Mouse (Mus musculus) heart, adult 18-20 months (tissue): ENCODE results near the gene Zfp553. TPM values are rescaled to one million over a fixed set of nuclear protein-coding genes. Genes with fewer than 3 reads are reported as not detected.

Experiments
- DNase-seq, 2 experiments: peaks; one replicate each; pipeline ENCODE4 v3.0.0; 2021 to 2022; ENCODE audit warnings: mixed read lengths in 1 of 2
- total RNA-seq, 2 experiments: library from RNA; stranded (reverse); gene quantifications; 2 replicates each; pipeline ENCODE4 v1.2.3; 2021

Zfp553 gene
- total RNA-seq, 2 experiments from 2014 or later = 6.4 to 6.7 TPM

DNA sequence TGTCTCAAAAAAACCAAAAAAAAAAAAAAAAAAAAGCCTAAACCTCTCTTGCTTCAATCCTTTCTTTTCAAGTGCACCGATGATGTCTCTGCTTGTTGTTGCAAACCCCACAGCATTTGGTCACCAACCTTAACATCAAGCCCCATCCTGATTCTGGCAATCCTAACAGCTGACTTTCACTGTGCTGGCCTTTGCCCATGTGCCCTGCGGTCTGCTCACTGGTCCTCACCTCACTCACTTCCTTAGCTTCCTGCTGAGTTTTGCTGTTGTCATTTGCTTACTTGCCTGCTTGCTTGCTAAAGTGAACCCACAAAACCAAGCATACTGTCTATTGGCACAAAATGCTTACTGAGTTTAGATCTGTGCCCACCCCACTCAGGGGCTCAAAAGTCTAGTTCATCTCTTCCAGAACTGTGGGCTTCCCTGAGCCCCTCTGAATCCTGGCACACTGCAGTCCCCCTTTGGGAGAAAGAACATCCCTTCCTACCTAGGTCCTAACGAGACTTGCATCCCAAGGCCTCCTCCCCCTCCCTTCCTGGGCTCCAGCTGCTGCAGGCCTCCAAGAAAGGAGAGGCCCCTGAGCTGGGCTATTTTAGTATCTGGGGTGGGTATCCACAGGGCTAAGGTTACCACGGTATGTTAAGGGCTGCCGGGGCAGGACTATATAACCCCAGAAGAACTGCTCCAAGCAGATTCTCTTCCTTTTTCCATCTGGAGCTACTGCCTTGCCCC, 21.7 kb upstream of the Zfp553 start:
- no peak for DNase-seq

DNA sequence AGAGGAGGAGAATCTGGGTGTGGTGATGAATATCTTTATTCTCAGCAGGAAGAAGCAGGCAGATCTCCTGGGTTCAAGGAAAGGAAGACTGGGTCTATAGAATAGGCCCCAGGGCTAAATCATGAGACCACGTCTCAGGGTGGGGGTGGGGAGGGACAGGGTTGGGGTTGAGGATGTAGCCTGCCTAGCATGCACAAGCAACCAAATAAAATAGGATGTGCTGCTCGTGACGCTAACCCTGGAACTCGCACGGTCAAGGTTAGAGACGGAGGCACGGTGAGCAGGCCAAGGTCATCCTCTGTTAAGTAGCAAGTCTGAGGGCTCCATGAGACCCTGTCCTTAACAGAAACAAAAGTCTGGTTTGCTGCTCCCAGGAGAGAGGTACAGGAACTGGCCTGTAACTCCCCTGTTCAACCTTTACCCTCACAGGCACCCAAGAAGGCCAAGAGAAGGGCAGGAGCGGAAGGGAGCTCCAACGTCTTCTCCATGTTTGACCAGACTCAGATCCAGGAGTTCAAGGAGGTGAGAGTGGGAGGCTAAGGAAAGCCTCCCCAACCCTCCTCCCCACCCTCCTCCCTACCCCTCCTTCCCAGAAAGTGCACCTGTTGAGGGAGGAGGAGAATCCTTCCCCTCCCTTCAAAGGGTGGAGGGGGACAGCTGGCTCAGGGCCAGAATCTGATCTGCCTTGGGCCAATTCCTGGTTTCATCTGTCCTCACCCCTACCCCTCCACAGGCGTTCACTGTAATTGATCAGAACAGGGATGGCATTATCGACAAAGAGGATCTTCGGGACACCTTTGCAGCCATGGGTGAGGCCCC, 20.2 kb upstream of the Zfp553 start:
- no peak for DNase-seq

DNA sequence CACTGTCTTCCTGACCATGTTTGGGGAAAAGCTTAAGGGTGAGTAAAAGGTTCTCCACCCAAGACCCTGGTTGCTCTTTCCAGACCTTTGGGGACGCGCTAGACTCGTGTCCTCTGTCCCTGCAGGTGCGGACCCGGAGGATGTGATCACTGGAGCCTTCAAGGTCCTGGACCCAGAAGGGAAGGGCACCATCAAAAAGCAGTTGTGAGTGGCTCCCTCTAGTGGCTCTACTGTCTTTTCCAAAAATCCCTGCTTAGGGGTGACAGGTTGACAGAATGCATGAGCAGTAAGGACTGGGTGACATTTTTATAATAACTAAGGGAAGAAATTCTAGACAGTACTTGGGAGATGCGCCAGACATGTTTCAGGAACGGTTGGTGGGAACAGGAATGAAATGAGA, 19.4 kb upstream of the Zfp553 start:
- peak in 1 of 2 experiments; percentile 66 for DNase-seq

DNA sequence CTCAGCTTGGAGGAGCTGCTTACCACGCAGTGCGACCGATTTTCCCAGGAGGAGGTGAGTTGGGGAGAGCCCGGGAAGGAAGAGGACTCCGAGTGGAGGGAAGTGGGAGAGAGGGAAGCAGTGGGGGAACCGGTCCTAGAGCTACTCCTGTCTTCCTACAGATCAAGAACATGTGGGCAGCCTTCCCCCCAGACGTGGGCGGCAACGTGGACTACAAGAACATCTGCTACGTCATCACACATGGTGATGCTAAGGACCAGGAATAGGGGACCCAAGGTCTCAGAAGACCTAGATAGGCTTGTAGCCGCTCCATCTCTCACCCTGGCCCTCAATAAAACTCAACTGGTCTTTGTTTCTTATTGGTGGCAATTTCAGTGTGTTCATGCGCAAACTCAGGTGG, 18.9 kb upstream of the Zfp553 start:
- DNase-seq = no peak

DNA sequence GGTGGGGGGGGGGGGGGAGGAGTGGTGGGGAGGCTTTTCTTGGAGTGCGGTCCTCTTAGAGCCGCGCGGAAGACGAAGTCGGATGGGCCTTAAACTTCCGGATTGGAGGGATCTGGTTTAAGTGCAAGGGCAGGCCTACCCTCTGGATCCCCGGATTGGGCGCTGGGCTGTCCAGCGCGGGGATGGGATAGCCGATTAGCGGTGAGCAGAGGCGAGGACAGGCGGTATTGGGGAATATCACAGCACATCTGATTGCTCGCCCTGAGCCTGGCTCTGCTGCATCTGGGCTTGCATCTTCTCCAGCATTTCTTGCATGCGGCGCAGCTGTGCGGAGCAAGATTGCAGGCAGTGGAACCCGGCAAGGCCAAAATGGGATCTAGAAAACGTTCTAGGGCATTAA, 18.3 kb upstream of the Zfp553 start:
- DNase-seq = no peak

DNA sequence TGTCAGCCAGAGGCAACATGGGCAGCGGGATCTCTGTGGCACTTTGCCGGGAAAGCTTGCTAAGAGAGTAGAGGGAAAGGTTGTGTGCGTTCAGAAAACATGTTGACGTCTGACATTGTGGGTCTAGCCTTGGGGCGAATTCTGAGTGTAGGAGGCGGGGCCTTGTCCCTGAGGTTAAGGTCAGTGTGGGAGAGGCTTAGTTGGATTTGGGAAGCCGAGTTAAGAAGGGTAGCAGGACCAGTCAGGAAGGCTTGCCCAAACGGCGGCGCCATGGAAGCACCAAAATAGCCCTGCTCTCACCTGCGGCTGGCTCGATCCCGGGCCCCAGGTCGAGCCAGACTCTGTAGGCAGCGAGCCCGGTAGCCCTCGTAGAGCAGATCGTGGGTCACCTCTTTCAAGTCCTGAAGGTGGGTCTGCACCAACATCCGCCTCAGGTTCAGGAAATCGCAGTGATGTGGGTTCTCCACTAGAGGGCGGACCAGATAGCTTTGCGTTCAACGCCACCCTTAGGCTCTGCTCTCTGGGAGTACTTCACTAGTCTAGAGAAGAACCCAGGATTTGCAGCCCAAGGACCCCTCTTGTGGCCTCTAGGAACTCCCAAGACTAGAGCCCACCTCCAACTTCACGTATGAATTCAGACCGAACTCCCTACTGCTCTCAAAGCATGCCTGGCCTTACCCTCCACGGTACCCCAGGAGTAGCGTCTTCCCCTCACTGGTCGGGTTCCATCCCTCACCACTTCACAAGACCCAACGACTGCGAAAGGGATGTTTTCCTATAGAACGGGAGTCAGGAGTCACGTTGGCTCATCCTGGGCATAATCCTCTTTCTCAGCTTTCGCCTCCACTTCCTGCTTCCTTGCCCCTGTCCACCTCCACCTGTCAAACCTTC, 17.6 kb upstream of the Zfp553 start:
- peak; percentile 72 to 81 for DNase-seq

DNA sequence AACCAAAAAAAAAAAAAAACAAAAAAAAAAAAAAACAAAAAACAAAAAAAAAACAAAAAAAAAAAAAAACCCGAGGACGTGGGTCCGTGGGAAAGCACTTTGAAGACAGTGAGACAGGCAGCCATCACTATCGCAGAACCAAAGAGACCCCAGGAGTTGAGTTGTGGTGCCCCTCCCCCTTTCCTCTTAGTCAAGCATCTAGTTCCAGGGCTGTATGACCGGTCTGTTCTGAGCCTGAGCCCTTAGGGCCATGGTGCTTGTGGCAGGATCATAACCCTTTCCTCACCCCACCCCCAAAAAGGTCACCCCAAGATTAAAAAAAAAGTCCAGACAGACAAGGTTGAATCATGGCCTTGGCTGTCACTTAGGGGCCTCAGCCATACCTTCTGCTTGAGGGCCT, 16.6 kb upstream of the Zfp553 start:
- DNase-seq = no peak

- no peak for DNase-seq
Observed at GRCm38 (mm10) chr7:127217475-127217874, 15.4 kb upstream of the Zfp553 start.

- no peak for DNase-seq
Observed at GRCm38 (mm10) chr7:127217901-127218642, 14.8 kb upstream of the Zfp553 start.

DNA sequence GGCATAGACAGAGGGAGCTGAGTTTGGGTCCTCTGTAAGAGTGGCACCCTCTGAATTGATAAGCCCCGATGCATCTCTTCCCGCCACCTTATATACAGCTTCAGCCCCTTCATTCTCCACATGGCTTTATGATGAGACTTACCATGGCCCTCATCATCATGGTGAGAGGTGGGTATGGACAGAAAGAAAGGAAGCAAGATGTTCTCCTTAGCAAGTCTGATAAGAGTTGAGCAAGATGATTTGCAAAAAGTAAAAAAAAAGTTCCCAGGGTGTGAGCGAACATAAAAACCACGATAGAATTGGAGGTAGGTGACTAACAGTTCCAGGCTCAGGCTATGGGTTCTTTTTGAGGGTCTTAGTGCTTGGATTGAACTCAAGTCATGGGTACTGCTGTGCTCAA, 14.2 kb upstream of the Zfp553 start:
- no peak for DNase-seq

DNA sequence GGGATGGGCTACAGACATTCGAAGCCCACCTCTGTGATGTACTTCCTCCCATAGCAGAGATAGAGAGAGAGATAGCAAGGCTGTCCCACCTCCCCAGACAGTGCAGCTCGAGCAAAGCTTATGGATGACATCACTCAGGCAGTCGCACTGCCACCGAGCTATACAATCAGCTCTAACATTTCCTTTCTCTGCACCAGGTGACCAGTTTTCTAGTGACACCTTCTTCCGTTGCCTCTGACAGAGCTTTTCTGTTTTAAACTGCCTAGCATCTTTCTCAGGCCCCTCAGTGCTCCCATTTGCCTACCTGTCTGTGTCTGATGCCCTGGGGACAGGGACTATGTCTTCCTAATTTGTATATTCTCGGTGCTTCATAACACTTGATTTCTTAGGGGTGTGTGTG, 12.4 kb upstream of the Zfp553 start:
- DNase-seq = no peak

DNA sequence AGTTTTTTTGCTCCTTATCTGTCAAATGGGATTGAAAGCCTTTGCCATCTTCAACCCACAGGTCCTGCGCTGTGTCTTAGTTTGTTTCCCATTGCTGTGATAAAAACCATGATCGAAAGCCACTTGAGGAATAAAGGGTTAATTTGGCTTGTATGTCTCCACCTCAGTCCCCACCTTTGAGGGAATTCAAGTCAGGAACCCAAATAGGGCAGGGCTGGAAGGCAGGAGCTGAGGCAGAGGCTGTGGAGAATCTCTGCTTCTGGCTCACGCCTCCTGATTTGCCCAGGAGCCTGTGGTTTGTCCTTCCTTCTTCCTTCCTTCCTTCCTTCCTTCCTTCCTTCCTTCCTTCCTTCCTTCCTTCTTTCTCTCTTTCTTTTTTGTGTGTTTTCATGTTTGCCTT, 9.8 kb upstream of the Zfp553 start:
- DNase-seq = no peak

GRCm38 (mm10) chr7:127223515-127224478, 9.1 kb upstream of the Zfp553 start:
- DNase-seq = no peak

- no peak for DNase-seq
Observed at GRCm38 (mm10) chr7:127224616-127225015, 8.2 kb upstream of the Zfp553 start.

DNA sequence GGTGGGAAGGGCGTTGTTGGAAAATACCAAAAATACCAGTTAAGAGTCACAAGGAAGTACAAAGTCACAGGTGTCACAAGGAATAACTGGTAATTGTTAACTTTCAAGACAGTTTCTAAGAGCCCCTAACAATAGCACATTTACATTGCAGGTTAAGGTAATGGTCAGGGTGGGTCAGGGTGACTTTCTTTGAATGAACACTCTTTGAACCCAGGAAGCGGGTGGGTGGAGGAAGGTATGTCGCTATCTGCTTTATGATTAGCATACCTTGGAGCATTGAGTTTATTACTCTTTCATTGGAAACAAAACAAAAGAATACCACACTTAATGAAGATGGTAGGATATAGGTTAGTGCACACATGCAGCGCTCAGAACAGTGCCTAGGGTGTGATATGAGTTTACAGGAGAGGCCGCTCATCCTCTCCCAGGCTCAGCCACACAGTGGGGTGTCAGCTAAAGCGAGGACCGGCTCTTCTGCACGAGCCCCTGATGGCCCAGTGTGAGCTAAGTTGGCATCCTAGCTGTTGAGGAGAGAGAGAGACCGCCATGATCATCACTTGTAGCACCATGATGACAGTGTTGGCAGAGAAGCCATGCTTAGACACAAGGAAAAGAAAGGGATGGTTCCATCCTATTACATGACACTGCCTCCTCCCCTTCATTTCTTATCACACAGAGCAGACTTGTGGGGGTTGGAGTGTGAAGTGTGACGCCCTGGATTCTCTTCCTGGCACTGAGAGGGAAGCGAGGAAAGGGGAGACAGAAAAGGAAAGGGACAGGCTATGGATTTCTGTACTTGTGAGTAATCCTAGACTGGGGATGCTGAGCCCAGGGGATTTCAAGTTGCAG, 7.5 kb upstream of the Zfp553 start:
- no peak for DNase-seq

- DNase-seq = peak; percentile 74 to 87
Observed at GRCm38 (mm10) chr7:127228615-127229303, 4.1 kb upstream of the Zfp553 start.

GRCm38 (mm10) chr7:127231376-127231775, 1.5 kb upstream of the Zfp553 start:
- no peak for DNase-seq

- no peak for DNase-seq
Observed at GRCm38 (mm10) chr7:127231826-127232621, 837 bp upstream of the Zfp553 start.
